12 mouse cellular contexts compared by ENCODE assay signal in the genomic region with DNA sequence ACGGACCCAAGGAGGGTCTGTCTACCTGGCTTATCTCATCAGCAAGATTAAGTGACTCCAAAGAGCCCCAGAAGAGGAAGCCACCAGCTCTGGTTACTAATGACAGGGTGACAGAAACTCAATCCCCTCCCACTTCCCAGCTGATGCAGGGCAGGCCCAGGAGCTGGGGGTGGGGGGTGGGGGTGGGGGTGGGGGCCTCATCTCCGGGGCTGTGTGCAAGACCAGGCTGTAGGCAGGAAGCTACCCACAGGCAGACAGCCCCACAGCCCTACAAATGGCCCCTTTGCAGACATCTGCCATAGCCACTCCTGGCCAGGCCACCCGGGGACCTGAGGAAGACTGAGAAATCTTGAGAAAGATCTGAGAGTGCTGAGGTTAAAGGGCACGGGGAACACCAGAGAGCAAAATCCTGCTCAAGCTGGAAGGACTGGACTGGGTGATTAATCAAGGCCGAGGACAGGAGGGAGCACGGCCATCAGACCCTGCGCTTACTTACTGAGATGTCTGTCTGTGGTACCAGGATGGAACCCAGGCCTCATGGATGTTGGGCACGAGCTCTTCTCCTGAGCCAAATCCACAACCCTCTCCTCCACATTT.
A peak's percentile ranks its signal among the peaks of the same experiment; 100 is the strongest.
DNase-seq lines count a peak whose midpoint lies in the region; ATAC-seq and TF ChIP-seq lines count a peak whose summit lies in the region.
"Had no signal": no experiment of that assay in that cellular context is flagged by ENCODE, and none has a peak within 500 bp of the region (broad histone marks: within the 10 kb centered on the region; RNA-seq: fewer than 3 reads in every experiment).

No protein-coding gene starts in this region.

- peaks cover 77% of the 10 kb centered on the region for H3K4me1 ChIP-seq in heart, embryonic 10.5 days
- H3K4me1 ChIP-seq in kidney, embryonic 16.5 days (ENCODE audit: insufficient read depth, low read length): peaks cover 47% of the 10 kb centered on the region
- H3K4me1 ChIP-seq in bone marrow macrophage, adult 2 months (ENCODE audit: control insufficient read depth, insufficient read depth, low read length): peaks cover 30% of the 10 kb centered on the region

- no peaks in the 10 kb centered on the region for H3K9me3 ChIP-seq in heart, embryonic 10.5 days
- no peaks in the 10 kb centered on the region for H3K9me3 ChIP-seq in kidney, embryonic 16.5 days (ENCODE audit: low read length)

- H3K27ac ChIP-seq in heart, embryonic 10.5 days: peak overlapping the region; percentile 84
- peak overlapping the region; percentile 43; the same call in 1 of the 2 replicates for H3K27ac ChIP-seq in kidney, embryonic 16.5 days (ENCODE audit: low read length)
- H3K27ac ChIP-seq in bone marrow macrophage, adult 2 months (ENCODE audit: insufficient read depth, low read depth, low read length): peak overlapping the region; percentile 57

- 0 out of 2 replicates have a peak, but pooled peaks have one; percentile 24 for ATAC-seq in kidney, embryonic 16.5 days (ENCODE audit: low FRiP score, low TSS enrichment)
- ATAC-seq in granulocyte monocyte progenitor cell, adult 5-6 weeks (replicated peaks; ENCODE audit: poor library complexity, severe bottlenecking): 0 out of 2 replicates have a peak, but pooled peaks have one; percentile 10
- ATAC-seq: midbrain, embryonic 16.5 days had no signal

- TF ChIP-seq POLR2A in bone marrow macrophage, adult 2 months (IDR thresholded peaks at IDR 0.05; ENCODE audit: borderline replicate concordance, low read depth, low read length): no peak

- WGBS in heart, embryonic 10.5 days: 19% methylated on average over 8 of the region's 8 CpGs
- WGBS in kidney, embryonic 16.5 days: 21% methylated on average over 8 of the region's 8 CpGs

- H3K4me2 ChIP-seq in kidney, embryonic 16.5 days (replicated peaks; ENCODE audit: low read depth, low read length): no peak overlapping the region

- H3K4me3 ChIP-seq in heart, embryonic 10.5 days: peak overlapping the region; percentile 23; the same call in 1 of the 2 replicates
- H3K4me3 ChIP-seq in kidney, embryonic 16.5 days (ENCODE audit: low read length): no peak overlapping the region
- H3K4me3 ChIP-seq in bone marrow macrophage, adult 2 months (ENCODE audit: insufficient read depth, low read length): no peak overlapping the region

- no peak for DNase-seq in heart, embryonic 10.5 days (ENCODE audit: low spot score)
- no peak for DNase-seq in heart, adult 18-20 months
- DNase-seq in kidney, adult 18-20 months: no peak
- no peak for DNase-seq in ovary, postnatal 36 days (ENCODE audit: low spot score)
- DNase-seq in gastrocnemius, adult 18-20 months (ENCODE audit: low spot score): no peak
- DNase-seq: B cell, adult 2 months; heart, postnatal 36 days; lung, postnatal 10 days had no signal

- no peaks in the 10 kb centered on the region for H3K36me3 ChIP-seq in heart, embryonic 10.5 days
- H3K36me3 ChIP-seq in kidney, embryonic 16.5 days (ENCODE audit: insufficient read depth, low read length): no peaks in the 10 kb centered on the region

- 0 out of 2 replicates have a peak overlapping the region, but pooled peaks have one; percentile 2 for H3K9ac ChIP-seq in kidney, embryonic 16.5 days (replicated peaks; ENCODE audit: low read length)

- H3K27me3 ChIP-seq in heart, embryonic 10.5 days (ENCODE audit: insufficient read depth, poor library complexity, severe bottlenecking): no peaks in the 10 kb centered on the region
- no peaks in the 10 kb centered on the region for H3K27me3 ChIP-seq in kidney, embryonic 16.5 days (ENCODE audit: insufficient read depth, low read length)

- no peak for TF ChIP-seq CTCF in bone marrow macrophage, adult 2 months (IDR thresholded peaks at IDR 0.05; ENCODE audit: low read depth, low read length)
